ENCODE assay signal across 25 mouse cellular contexts in the genomic region with DNA sequence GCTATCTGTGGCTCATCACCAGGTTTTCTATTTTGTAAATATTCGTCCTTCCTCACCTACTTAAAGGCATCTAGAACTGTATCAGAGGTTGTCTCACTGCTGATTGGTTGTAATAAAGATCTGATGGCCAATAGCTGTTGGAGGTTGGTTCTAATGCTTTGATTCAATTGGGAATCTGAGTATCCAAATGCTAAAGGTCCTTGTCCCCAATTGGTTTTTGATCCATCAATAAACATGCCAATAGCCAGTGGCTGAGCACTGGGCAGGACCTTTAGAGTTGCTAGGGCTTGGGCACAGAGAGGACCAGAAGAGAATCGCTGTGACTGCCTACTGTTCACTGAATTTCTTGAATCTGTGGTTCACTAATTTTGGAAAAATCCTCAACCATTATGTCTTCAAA.
"Had no signal": no experiment of that assay in that cellular context is flagged by ENCODE, and none has a peak within 500 bp of the region (broad histone marks: within the 10 kb centered on the region; RNA-seq: fewer than 3 reads in every experiment).

No protein-coding gene starts in this region.

- H3K9me3 ChIP-seq: limb, embryonic 12.5 days; limb, embryonic 15.5 days; midbrain, embryonic 10.5 days; neural tube, embryonic 12.5 days; neural tube, embryonic 15.5 days; stomach, embryonic 15.5 days had no signal

- H3K27ac ChIP-seq: left cerebral cortex, adult 2 months; limb, embryonic 12.5 days; limb, embryonic 15.5 days; liver, embryonic 14.5 days; macrophage; midbrain, embryonic 10.5 days; neural tube, embryonic 12.5 days; neural tube, embryonic 15.5 days; stomach, embryonic 15.5 days had no signal

- H3K27me3 ChIP-seq: limb, embryonic 12.5 days; limb, embryonic 15.5 days; megakaryocyte, embryonic 14.5 days; neural tube, embryonic 12.5 days; neural tube, embryonic 15.5 days; stomach, embryonic 15.5 days had no signal

- DNase-seq: kidney, adult 11 months; kidney, adult 8-10 months; kidney, postnatal 14 days; kidney, postnatal 4 days; layer of hippocampus, postnatal 36 days; left cerebral cortex, postnatal 4 days; liver, postnatal 0 days; lung, embryonic 14.5 days; midbrain, embryonic 14.5 days; right cerebral cortex, adult 18-20 months; right cerebral cortex, postnatal 25 days; spleen, adult 18-20 months; thymus, postnatal 25 days had no signal

- H3K4me2 ChIP-seq: limb, embryonic 12.5 days; limb, embryonic 15.5 days; liver, embryonic 11.5 days; lung, embryonic 14.5 days; neural tube, embryonic 12.5 days; neural tube, embryonic 15.5 days; stomach, embryonic 15.5 days had no signal

- H3K36me3 ChIP-seq: stomach, embryonic 15.5 days had no signal

- H3K4me3 ChIP-seq: left cerebral cortex, adult 2 months; limb, embryonic 12.5 days; limb, embryonic 15.5 days; megakaryocyte, embryonic 14.5 days; midbrain, embryonic 10.5 days; neural tube, embryonic 12.5 days; neural tube, embryonic 15.5 days; stomach, embryonic 15.5 days had no signal

- ATAC-seq: liver, postnatal 0 days; lung, postnatal 0 days had no signal

- H3K9ac ChIP-seq: limb, embryonic 12.5 days; limb, embryonic 15.5 days; liver, embryonic 14.5 days; liver, postnatal 0 days; lung, embryonic 14.5 days; neural tube, embryonic 12.5 days; neural tube, embryonic 15.5 days; stomach, embryonic 15.5 days had no signal

- H3K4me1 ChIP-seq: limb, embryonic 12.5 days; limb, embryonic 15.5 days; megakaryocyte, embryonic 14.5 days; midbrain, embryonic 10.5 days; neural tube, embryonic 12.5 days; neural tube, embryonic 15.5 days; stomach, embryonic 15.5 days had no signal
